Mouse (Mus musculus) stomach, postnatal 0 days (tissue): ENCODE results near the gene Fgf16. TPM values are rescaled to one million over a fixed set of nuclear protein-coding genes. Genes with fewer than 3 reads are reported as not detected.

Source experiments
- ATAC-seq: fragments of 200-750 bp; cut with Nextera tagmentation; 2 replicates; pipeline ENCODE4 v1.8.0; 2017; ENCODE audit not compliant: low FRiP score, low TSS enrichment
- DNase-seq: peaks from one replicate; pipeline ENCODE4 v3.0.0-alpha.2; 2016; ENCODE audit warnings: low spot score
- H3K27ac ChIP-seq: fragments of 300-500 bp; sonication (generic); replicated peaks from 2 replicates; pipeline ENCODE4 v1.5.1; 2014; ENCODE audit warnings: mild to moderate bottlenecking, control low read depth
- H3K27me3 ChIP-seq: fragments of 300-500 bp; sonication (generic); 2 replicates; pipeline ENCODE4 v1.6.1; 2014; ENCODE audit warnings: low read length; ENCODE audit not compliant: control insufficient read depth, insufficient read depth
- H3K36me3 ChIP-seq: fragments of 300-500 bp; sonication (generic); 2 replicates; pipeline ENCODE4 v1.6.1; 2014; ENCODE audit warnings: low read length, mixed read lengths; ENCODE audit not compliant: control insufficient read depth, insufficient read depth
- H3K4me1 ChIP-seq: fragments of 300-500 bp; sonication (generic); replicated peaks from 2 replicates; pipeline ENCODE4 v1.6.1; 2014; ENCODE audit warnings: antibody characterized with exemption; ENCODE audit not compliant: control insufficient read depth, insufficient read depth
- H3K4me2 ChIP-seq: fragments of 300-500 bp; sonication (generic); replicated peaks from 2 replicates; pipeline ENCODE4 v1.6.1; 2014; ENCODE audit warnings: low read depth, mild to moderate bottlenecking, control low read depth, moderate library complexity
- H3K4me3 ChIP-seq: fragments of 300-500 bp; sonication (generic); 2 replicates; pipeline ENCODE4 v1.5.1; 2014; ENCODE audit warnings: low read depth, low read length, control low read depth
- H3K9ac ChIP-seq: fragments of 300-500 bp; sonication (generic); 2 replicates; pipeline ENCODE4 v1.6.1; 2014; ENCODE audit warnings: mild to moderate bottlenecking, low read length, control low read depth, mixed read lengths
- H3K9me3 ChIP-seq: fragments of 300-500 bp; sonication (generic); 2 replicates; pipeline ENCODE4 v1.6.1; 2016; ENCODE audit warnings: low read length; ENCODE audit not compliant: control insufficient read depth
- CTCF ChIP-seq: IDR thresholded peaks from 2 replicates; pipeline ENCODE4 v1.5.1; 2016; ENCODE audit warnings: antibody characterized with exemption, low read depth, mild to moderate bottlenecking, moderate library complexity
- EP300 ChIP-seq: optimal IDR thresholded peaks from 2 replicates; pipeline ENCODE3; 2016; ENCODE audit warnings: antibody characterized with exemption
- WGBS: fragments of 180-500 bp; shearing (Covaris S2); extraction: QIAGEN DNeasy Blood & Tissue Kit; methylation state at CpG from one replicate; pipeline ENCODE4 v1.1.7; 2014; 5-methylcytosine and 5-hydroxymethylcytosine counted together
- polyA plus RNA-seq: library from polyadenylated mRNA; unstranded; fragments of >200 nt; fragmentation: Nextera tagmentation; extraction: Ambion mirVana; gene quantifications from 2 replicates; pipeline ENCODE4 v1.2.1, GENCODE M21; 2015

The Fgf16 gene
- polyA plus RNA-seq: 0.77 and 1.5 TPM in 2 replicates

GRCm38 (mm10) chrX:105764162-105765004 is at the start of gene Fgf16:
Fgf16 (plus strand) TSS chrX:105764279.
- no peaks in the 10 kb centered on the region for H3K4me1 ChIP-seq
- no peaks in the 10 kb centered on the region for H3K9me3 ChIP-seq
- H3K4me2 ChIP-seq: peak within 1 kb of the TSS; percentile 59
- DNase-seq (peak; percentile 15), ATAC-seq (no peak)
- WGBS: 9% methylated on average over 39 of the region's 86 CpGs
- TF ChIP-seq EP300 (no peak), CTCF (no peak)
- H3K9ac ChIP-seq: peak within 1 kb of the TSS; percentile 47
- H3K4me3 ChIP-seq: peak within 1 kb of the TSS; percentile 45
- no peaks in the 10 kb centered on the region for H3K36me3 ChIP-seq
- no peaks in the 10 kb centered on the region for H3K27me3 ChIP-seq
- H3K27ac ChIP-seq: no peak within 1 kb of the TSS; the same call in 1 of the 2 replicates

- Histone ChIP-seq H3K27ac (no peak overlapping the region), H3K27me3 (no peaks in the 10 kb centered on the region), H3K36me3 (no peaks in the 10 kb centered on the region), H3K9me3 (no peaks in the 10 kb centered on the region), H3K4me2 (no peak overlapping the region), H3K9ac (no peak overlapping the region), H3K4me1 (no peaks in the 10 kb centered on the region), H3K4me3 (no peak overlapping the region)
- no peak for TF ChIP-seq EP300
- TF ChIP-seq CTCF: no peak
- 84% methylated on average over 4 of the region's 4 CpGs for WGBS
- no peak for DNase-seq
- ATAC-seq: no peak
These were observed 49.3 kb upstream of the Fgf16 start for GRCm38 (mm10) chrX:105714740-105715139.

- Histone ChIP-seq H3K9ac (no peak overlapping the region), H3K4me2 (no peak overlapping the region), H3K27me3 (no peaks in the 10 kb centered on the region), H3K9me3 (no peaks in the 10 kb centered on the region), H3K36me3 (no peaks in the 10 kb centered on the region), H3K4me1 (no peaks in the 10 kb centered on the region), H3K4me3 (no peak overlapping the region), H3K27ac (no peak overlapping the region)
- 91% methylated on average over 7 of the region's 7 CpGs for WGBS
- TF ChIP-seq EP300 (no peak), CTCF (no peak)
- DNase-seq (no peak), ATAC-seq (no peak)
These were observed 48.2 kb upstream of the Fgf16 start for GRCm38 (mm10) chrX:105715789-105716321.

- Histone ChIP-seq H3K27ac (no peak overlapping the region), H3K27me3 (no peaks in the 10 kb centered on the region), H3K9ac (no peak overlapping the region), H3K36me3 (no peaks in the 10 kb centered on the region), H3K9me3 (no peaks in the 10 kb centered on the region), H3K4me1 (no peaks in the 10 kb centered on the region), H3K4me2 (no peak overlapping the region), H3K4me3 (no peak overlapping the region)
- TF ChIP-seq CTCF: no peak
- TF ChIP-seq EP300: no peak
- DNase-seq: no peak
- no peak for ATAC-seq
- 76% methylated on average over 5 of the region's 5 CpGs for WGBS
These were observed 45.7 kb upstream of the Fgf16 start for GRCm38 (mm10) chrX:105718388-105718787.

GRCm38 (mm10) chrX:105718943-105719342 is 45.1 kb upstream of the Fgf16 start:
- H3K36me3 ChIP-seq: no peaks in the 10 kb centered on the region
- no peaks in the 10 kb centered on the region for H3K9me3 ChIP-seq
- no peak overlapping the region for H3K4me2 ChIP-seq
- DNase-seq (no peak), ATAC-seq (no peak)
- no peak overlapping the region for H3K27ac ChIP-seq
- WGBS: 73% methylated on average over 5 of the region's 5 CpGs
- no peak overlapping the region for H3K4me3 ChIP-seq
- no peaks in the 10 kb centered on the region for H3K4me1 ChIP-seq
- H3K9ac ChIP-seq: no peak overlapping the region
- TF ChIP-seq EP300 (no peak), CTCF (no peak)
- H3K27me3 ChIP-seq: no peaks in the 10 kb centered on the region

- Histone ChIP-seq H3K9ac (no peak overlapping the region), H3K27ac (no peak overlapping the region), H3K4me1 (no peaks in the 10 kb centered on the region), H3K4me2 (no peak overlapping the region), H3K27me3 (no peaks in the 10 kb centered on the region), H3K36me3 (no peaks in the 10 kb centered on the region), H3K4me3 (no peak overlapping the region), H3K9me3 (no peaks in the 10 kb centered on the region)
- TF ChIP-seq CTCF: no peak
- no peak for TF ChIP-seq EP300
- DNase-seq: no peak
- 59% methylated on average over 7 of the region's 7 CpGs for WGBS
- ATAC-seq: no peak
These were observed 39.9 kb upstream of the Fgf16 start for GRCm38 (mm10) chrX:105724174-105724573.
